Mouse (Mus musculus) gastrocnemius, adult 2 months (tissue): ENCODE measurements around the gene Prkcd. TPM values are rescaled to one million over a fixed set of nuclear protein-coding genes. Genes with fewer than 3 reads are reported as not detected.
"Not testable (repeated sequence)": the region's sequence is repeated elsewhere in the genome, so short reads cannot be mapped to it uniquely, and the experiment has no call there.

ENCODE experiments used
- DNase-seq: peaks from one replicate; pipeline ENCODE4 v3.0.0; 2022
- H3K27ac ChIP-seq: fragments of 200-600 bp; 2 replicates; pipeline ENCODE4 v1.8.1; 2022; ENCODE audit warnings: mild to moderate bottlenecking
- H3K4me3 ChIP-seq: fragments of 200-600 bp; 2 replicates; pipeline ENCODE4 v1.8.1; 2022; ENCODE audit warnings: mild to moderate bottlenecking, moderate library complexity
- CTCF ChIP-seq: fragments of 200-600 bp; IDR thresholded peaks from 2 replicates; pipeline ENCODE4 v1.8.1; 2022; ENCODE audit warnings: antibody characterized with exemption, mild to moderate bottlenecking, moderate library complexity
- intact Hi-C: fragments of 180-260 bp; cut with DNase I; formaldehyde crosslinking; loops from one replicate; pipeline ENCODE4 v1.15.1; 2025
- total RNA-seq, 2 experiments: library from RNA; stranded (reverse); gene quantifications; 2 replicates each; pipeline ENCODE4 v1.2.3; 2021

Gene Prkcd
- total RNA-seq, 2 experiments from 2014 or later, result 5.6 to 14.8 TPM

GRCm38 (mm10) chr14:30593279-30594091 is 32.5 kb downstream of the Prkcd start:
- H3K4me3 ChIP-seq, result peak overlapping the region; percentile 34
- DNase-seq, result peak; percentile 88
- TF ChIP-seq CTCF, result peak; percentile 35; the same call in 1 of the 2 replicates
- intact Hi-C loops, result loop anchor here (1.0 to 5.0 kb wide), 2 partner anchors 58 to 274 kb away; no protein-coding TSS in a partner anchor
- peak overlapping the region; percentile 84 for H3K27ac ChIP-seq

GRCm38 (mm10) chr14:30591417-30591816 is 34.6 kb downstream of the Prkcd start:
- intact Hi-C loops, result loop anchor here (1.0 to 5.0 kb wide), 3 partner anchors 21 to 276 kb away; no protein-coding TSS in a partner anchor
- Histone ChIP-seq H3K27ac (peak overlapping the region; percentile 32; the same call in 1 of the 2 replicates), H3K4me3 (peak overlapping the region; percentile 41; the same call in 1 of the 2 replicates)
- no peak; the same call in 1 of the 2 replicates for TF ChIP-seq CTCF
- DNase-seq, result peak; percentile 90

GRCm38 (mm10) chr14:30590918-30591317 is 35.1 kb downstream of the Prkcd start:
- TF ChIP-seq CTCF, result no peak
- Histone ChIP-seq H3K4me3 (no peak overlapping the region), H3K27ac (no peak overlapping the region)
- intact Hi-C loops, result loop anchor here (1.0 to 5.0 kb wide), 3 partner anchors 21 to 276 kb away; no protein-coding TSS in a partner anchor
- peak; percentile 8 for DNase-seq

GRCm38 (mm10) chr14:30590041-30590645 is 35.9 kb downstream of the Prkcd start:
- Histone ChIP-seq H3K4me3 (no peak overlapping the region), H3K27ac (no peak overlapping the region)
- TF ChIP-seq CTCF, result no peak
- intact Hi-C loops, result loop anchor here (5.0 kb wide), 1 partner anchor 277 kb away; no protein-coding TSS in a partner anchor
- peak; percentile 14 for DNase-seq

- Histone ChIP-seq H3K27ac (no peak overlapping the region), H3K4me3 (no peak overlapping the region)
- TF ChIP-seq CTCF, result no peak
- intact Hi-C loops, result no loop called here
- DNase-seq, result peak; percentile 17
Observed at GRCm38 (mm10) chr14:30586780-30587461, 39.1 kb downstream of the Prkcd start.

GRCm38 (mm10) chr14:30585323-30585722 is 40.7 kb downstream of the Prkcd start:
- Histone ChIP-seq H3K27ac (no peak overlapping the region), H3K4me3 (no peak overlapping the region)
- peak; percentile 13; the same call in 1 of the 2 replicates for TF ChIP-seq CTCF
- DNase-seq, result no peak
- intact Hi-C loops, result no loop called here

GRCm38 (mm10) chr14:30584497-30585251 is 41.3 kb downstream of the Prkcd start:
- H3K4me3 ChIP-seq, result no peak overlapping the region
- H3K27ac ChIP-seq, result no peak overlapping the region
- no peak for TF ChIP-seq CTCF

GRCm38 (mm10) chr14:30584077-30584476 is 41.9 kb downstream of the Prkcd start:
- no peak overlapping the region for H3K27ac ChIP-seq

More at GRCm38 (mm10) chr14:30584497-30585251, 41.3 kb downstream of the Prkcd start:
- intact Hi-C loops, result no loop called here
- DNase-seq, result peak; percentile 8

GRCm38 (mm10) chr14:30581238-30581637 is 44.8 kb downstream of the Prkcd start:
- H3K27ac ChIP-seq, result no peak overlapping the region
- H3K4me3 ChIP-seq, result no peak overlapping the region
- DNase-seq, result no peak
- intact Hi-C loops, result no loop called here
- no peak for TF ChIP-seq CTCF

More at GRCm38 (mm10) chr14:30584077-30584476, 41.9 kb downstream of the Prkcd start:
- DNase-seq, result peak; percentile 8
- H3K4me3 ChIP-seq, result no peak overlapping the region
- intact Hi-C loops, result no loop called here
- TF ChIP-seq CTCF, result no peak

GRCm38 (mm10) chr14:30579882-30580281 is 46.1 kb downstream of the Prkcd start:
- no peak for TF ChIP-seq CTCF
- DNase-seq, result peak; percentile 10
- H3K4me3 ChIP-seq, result no peak overlapping the region
- intact Hi-C loops, result no loop called here
- H3K27ac ChIP-seq, result no peak overlapping the region

GRCm38 (mm10) chr14:30579180-30579579 is 46.8 kb downstream of the Prkcd start:
- Histone ChIP-seq H3K4me3 (no peak overlapping the region), H3K27ac (no peak overlapping the region)
- DNase-seq, result peak; percentile 9
- intact Hi-C loops, result no loop called here
- TF ChIP-seq CTCF, result no peak

GRCm38 (mm10) chr14:30577303-30578062 is 48.5 kb downstream of the Prkcd start:
- H3K4me3 ChIP-seq, intact Hi-C loops, H3K27ac ChIP-seq: not testable (repeated sequence)
- peak; percentile 8 for DNase-seq
